Mouse (Mus musculus): ENCODE measurements around the gene Apoc1. TPM values are rescaled to one million over a fixed set of nuclear protein-coding genes. Genes with fewer than 3 reads are reported as not detected.
A peak's percentile ranks its signal among the peaks of the same experiment; 100 is the strongest.

Gene Apoc1
- polyA plus RNA-seq, 1 experiment from 2014 or later, result 199 TPM

DNA sequence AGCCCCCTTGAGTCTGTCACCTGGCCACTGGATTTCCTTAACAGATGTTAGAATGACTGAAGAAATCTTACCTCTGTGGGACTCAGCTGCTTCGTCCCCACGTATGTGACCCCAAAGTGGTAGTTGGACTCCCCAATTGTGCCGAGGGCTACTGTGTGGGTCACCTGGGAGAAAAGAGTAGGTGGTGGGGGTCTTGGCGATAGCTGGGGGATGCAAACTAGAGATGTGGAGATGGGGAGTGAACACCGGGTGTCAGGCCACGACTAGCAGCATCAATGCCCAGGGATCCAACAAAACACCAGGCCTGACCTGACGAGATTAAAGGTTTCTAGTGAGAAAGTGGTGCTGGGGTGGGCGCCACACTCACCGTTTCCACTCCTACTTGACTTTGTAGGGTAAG, 21.1 kb upstream of the Apoc1 start:
- H3K36me3 ChIP-seq (ENCODE audit: control insufficient read depth, insufficient read depth, low read length), result peaks cover 41% of the 10 kb centered on the region
- no peak overlapping the region; the same call in 1 of the 2 replicates for H3K9ac ChIP-seq (ENCODE audit: low read depth, low read length)
- WGBS, result 81% methylated on average over 9 of the region's 9 CpGs
- H3K4me3 ChIP-seq (ENCODE audit: low read depth, low read length), result peak overlapping the region; percentile 95
- H3K4me2 ChIP-seq, result peak overlapping the region; percentile 82
- H3K27me3 ChIP-seq (replicated peaks; ENCODE audit: control insufficient read depth, insufficient read depth, low read length), result no peaks in the 10 kb centered on the region
- peaks cover 15% of the 10 kb centered on the region for H3K4me1 ChIP-seq (replicated peaks; ENCODE audit: control insufficient read depth, insufficient read depth, low read length)
- no peaks in the 10 kb centered on the region for H3K9me3 ChIP-seq (ENCODE audit: control insufficient read depth, low read length)
- no peak for ATAC-seq (replicated peaks; ENCODE audit: low FRiP score)
- no peak overlapping the region for H3K27ac ChIP-seq (ENCODE audit: low read depth, low read length)
- no peak for DNase-seq (ENCODE audit: low spot score)

DNA sequence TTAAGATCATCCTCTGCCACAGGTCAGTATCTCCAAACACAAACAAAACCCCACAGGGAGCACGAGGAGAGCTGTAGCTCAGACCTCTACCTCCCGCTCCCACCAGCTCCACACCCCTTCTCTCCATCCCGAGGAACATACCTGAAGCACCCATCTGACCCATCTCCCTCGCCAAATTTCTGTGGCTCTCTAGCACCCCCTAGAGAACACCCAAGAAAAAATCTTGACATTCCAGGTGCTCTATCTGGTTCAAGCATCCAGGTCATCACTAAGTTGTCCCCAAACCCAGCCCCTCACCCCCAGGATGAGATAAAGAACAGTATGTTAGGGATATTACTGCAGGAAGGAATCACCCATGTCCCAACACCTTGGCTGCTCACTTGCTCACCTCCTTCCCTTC, 20.7 kb upstream of the Apoc1 start:
- H3K9ac ChIP-seq (ENCODE audit: low read depth, low read length), result no peak overlapping the region
- no peaks in the 10 kb centered on the region for H3K9me3 ChIP-seq (ENCODE audit: control insufficient read depth, low read length)
- peaks cover 42% of the 10 kb centered on the region for H3K36me3 ChIP-seq (ENCODE audit: control insufficient read depth, insufficient read depth, low read length)
- H3K27ac ChIP-seq (ENCODE audit: low read depth, low read length), result no peak overlapping the region
- H3K27me3 ChIP-seq (replicated peaks; ENCODE audit: control insufficient read depth, insufficient read depth, low read length), result no peaks in the 10 kb centered on the region
- 60% methylated on average over 4 of the region's 4 CpGs for WGBS
- ATAC-seq (replicated peaks; ENCODE audit: low FRiP score) (no peak), DNase-seq (ENCODE audit: low spot score) (no peak)
- peak overlapping the region; percentile 95; the same call in 1 of the 2 replicates for H3K4me3 ChIP-seq (ENCODE audit: low read depth, low read length)
- H3K4me2 ChIP-seq, result 0 out of 2 replicates have a peak overlapping the region, but pooled peaks have one; percentile 82
- peaks cover 15% of the 10 kb centered on the region for H3K4me1 ChIP-seq (replicated peaks; ENCODE audit: control insufficient read depth, insufficient read depth, low read length)

DNA sequence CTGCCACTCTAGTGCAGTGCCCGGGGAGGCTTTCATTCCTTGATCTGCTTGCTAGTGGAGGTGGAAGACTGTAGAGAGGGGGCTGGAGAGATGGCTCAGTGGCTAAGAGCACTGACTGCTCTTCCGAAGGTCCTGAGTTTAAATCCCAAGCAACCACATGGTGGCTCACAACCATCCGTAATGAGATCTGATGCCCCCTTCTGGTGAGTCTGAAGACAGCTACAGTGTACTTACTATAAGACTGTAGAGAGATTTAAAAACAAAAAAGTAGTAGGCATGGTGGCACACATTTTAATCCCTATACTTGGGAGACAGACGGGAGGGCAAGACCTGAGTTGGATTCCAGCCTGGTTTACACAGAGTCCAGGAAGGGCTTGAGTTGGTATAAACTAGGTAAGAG, 20.0 kb upstream of the Apoc1 start:
- WGBS, result 76% methylated on average over 4 of the region's 4 CpGs

DNA sequence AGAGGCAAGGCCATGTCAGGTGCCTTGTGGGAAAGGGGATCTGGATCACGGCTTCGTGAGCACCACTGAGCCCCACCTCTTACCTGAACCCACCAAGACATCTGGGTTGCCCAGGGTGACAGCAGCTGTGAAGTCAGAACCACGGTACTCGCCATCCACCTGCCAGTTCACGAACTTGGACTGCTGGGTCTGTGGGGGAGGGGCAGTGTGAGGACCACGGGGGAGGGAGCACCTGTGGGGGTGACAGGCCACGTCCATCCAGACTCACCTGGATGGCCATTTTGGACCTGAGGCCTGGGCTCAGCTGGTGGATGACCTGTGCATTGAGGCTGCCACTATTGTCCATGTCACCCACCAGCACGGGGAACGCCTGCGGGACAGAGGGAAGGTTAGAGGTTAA, 18.2 kb upstream of the Apoc1 start:
- WGBS, result 90% methylated on average over 10 of the region's 10 CpGs
- H3K4me1 ChIP-seq (replicated peaks; ENCODE audit: control insufficient read depth, insufficient read depth, low read length), result peaks cover 9% of the 10 kb centered on the region
- H3K27me3 ChIP-seq (replicated peaks; ENCODE audit: control insufficient read depth, insufficient read depth, low read length), result no peaks in the 10 kb centered on the region

More for the DNA sequence above, 20.0 kb upstream of the Apoc1 start:
- no peaks in the 10 kb centered on the region for H3K9me3 ChIP-seq (ENCODE audit: control insufficient read depth, low read length)
- H3K27ac ChIP-seq (ENCODE audit: low read depth, low read length), result no peak overlapping the region
- H3K4me2 ChIP-seq, result no peak overlapping the region
- peaks cover 47% of the 10 kb centered on the region for H3K36me3 ChIP-seq (ENCODE audit: control insufficient read depth, insufficient read depth, low read length)
- H3K4me1 ChIP-seq (replicated peaks; ENCODE audit: control insufficient read depth, insufficient read depth, low read length), result peaks cover 15% of the 10 kb centered on the region
- no peak overlapping the region for H3K9ac ChIP-seq (ENCODE audit: low read depth, low read length)
- H3K4me3 ChIP-seq (ENCODE audit: low read depth, low read length), result no peak overlapping the region
- no peaks in the 10 kb centered on the region for H3K27me3 ChIP-seq (replicated peaks; ENCODE audit: control insufficient read depth, insufficient read depth, low read length)
- ATAC-seq (replicated peaks; ENCODE audit: low FRiP score) (no peak), DNase-seq (ENCODE audit: low spot score) (no peak)

DNA sequence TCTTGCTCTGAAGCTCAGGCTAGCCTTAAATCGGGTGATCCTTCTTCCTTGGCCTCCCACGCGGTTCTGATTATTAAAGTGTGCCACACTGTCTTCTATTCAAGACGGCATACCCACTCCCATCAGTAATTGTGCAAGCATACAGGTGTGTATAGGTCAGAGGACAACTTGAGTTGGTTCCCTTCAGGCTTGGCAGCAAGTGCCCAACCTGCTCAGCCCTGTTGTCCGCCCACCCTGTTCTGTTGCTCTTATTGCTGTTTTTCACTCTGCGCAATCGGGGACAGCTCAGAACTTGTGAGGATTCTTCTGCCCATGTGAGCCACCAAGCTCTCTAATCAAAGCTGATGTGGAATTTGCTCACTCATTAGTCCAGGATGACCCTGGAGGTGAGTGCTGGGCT, 12.8 kb upstream of the Apoc1 start:
- 90% methylated on average over 7 of the region's 7 CpGs for WGBS
- H3K4me3 ChIP-seq (ENCODE audit: low read depth, low read length), result no peak overlapping the region
- no peak for ATAC-seq (replicated peaks; ENCODE audit: low FRiP score)
- no peak overlapping the region for H3K4me2 ChIP-seq
- no peaks in the 10 kb centered on the region for H3K27me3 ChIP-seq (replicated peaks; ENCODE audit: control insufficient read depth, insufficient read depth, low read length)
- no peaks in the 10 kb centered on the region for H3K9me3 ChIP-seq (ENCODE audit: control insufficient read depth, low read length)
- H3K4me1 ChIP-seq (replicated peaks; ENCODE audit: control insufficient read depth, insufficient read depth, low read length), result peaks cover 17% of the 10 kb centered on the region
- no peak overlapping the region for H3K9ac ChIP-seq (ENCODE audit: low read depth, low read length)
- no peak overlapping the region for H3K27ac ChIP-seq (ENCODE audit: low read depth, low read length)
- no peak for DNase-seq (ENCODE audit: low spot score)
- H3K36me3 ChIP-seq (ENCODE audit: control insufficient read depth, insufficient read depth, low read length), result peaks cover 53% of the 10 kb centered on the region

More for the DNA sequence above, 18.2 kb upstream of the Apoc1 start:
- H3K4me2 ChIP-seq, result no peak overlapping the region
- DNase-seq (ENCODE audit: low spot score) (no peak), ATAC-seq (replicated peaks; ENCODE audit: low FRiP score) (no peak)
- peaks cover 54% of the 10 kb centered on the region for H3K36me3 ChIP-seq (ENCODE audit: control insufficient read depth, insufficient read depth, low read length)
- no peaks in the 10 kb centered on the region for H3K9me3 ChIP-seq (ENCODE audit: control insufficient read depth, low read length)
- H3K4me3 ChIP-seq (ENCODE audit: low read depth, low read length), result no peak overlapping the region
- H3K9ac ChIP-seq (ENCODE audit: low read depth, low read length), result no peak overlapping the region
- no peak overlapping the region for H3K27ac ChIP-seq (ENCODE audit: low read depth, low read length)

DNA sequence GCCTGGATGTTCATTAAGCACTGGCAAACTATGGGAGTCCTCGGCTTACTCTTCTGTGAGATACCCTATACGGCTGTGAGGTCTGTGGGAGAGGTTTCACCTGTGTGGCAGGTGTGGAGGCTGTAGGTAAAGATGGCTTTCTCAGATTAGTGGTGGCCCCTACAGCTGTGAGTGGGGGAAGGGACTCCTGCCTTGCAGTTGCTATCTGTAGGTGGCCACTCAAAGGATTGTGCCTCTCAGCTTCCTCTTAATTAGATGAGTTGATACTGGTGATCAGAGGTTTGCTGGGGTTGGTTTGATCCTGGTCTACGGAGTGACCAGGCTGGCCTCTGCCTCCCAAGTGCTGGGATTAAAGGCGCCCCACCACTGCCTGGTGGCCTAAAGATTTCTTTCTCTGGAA, 12.0 kb upstream of the Apoc1 start:
- no peak overlapping the region for H3K4me2 ChIP-seq
- no peaks in the 10 kb centered on the region for H3K27me3 ChIP-seq (replicated peaks; ENCODE audit: control insufficient read depth, insufficient read depth, low read length)
- WGBS, result 90% methylated on average over 4 of the region's 4 CpGs
- DNase-seq (ENCODE audit: low spot score) (no peak), ATAC-seq (replicated peaks; ENCODE audit: low FRiP score) (no peak)
- H3K4me1 ChIP-seq (replicated peaks; ENCODE audit: control insufficient read depth, insufficient read depth, low read length), result peaks cover 24% of the 10 kb centered on the region
- peaks cover 45% of the 10 kb centered on the region for H3K36me3 ChIP-seq (ENCODE audit: control insufficient read depth, insufficient read depth, low read length)
- no peak overlapping the region for H3K27ac ChIP-seq (ENCODE audit: low read depth, low read length)
- no peak overlapping the region for H3K4me3 ChIP-seq (ENCODE audit: low read depth, low read length)
- no peak overlapping the region for H3K9ac ChIP-seq (ENCODE audit: low read depth, low read length)
- H3K9me3 ChIP-seq (ENCODE audit: control insufficient read depth, low read length), result no peaks in the 10 kb centered on the region

DNA sequence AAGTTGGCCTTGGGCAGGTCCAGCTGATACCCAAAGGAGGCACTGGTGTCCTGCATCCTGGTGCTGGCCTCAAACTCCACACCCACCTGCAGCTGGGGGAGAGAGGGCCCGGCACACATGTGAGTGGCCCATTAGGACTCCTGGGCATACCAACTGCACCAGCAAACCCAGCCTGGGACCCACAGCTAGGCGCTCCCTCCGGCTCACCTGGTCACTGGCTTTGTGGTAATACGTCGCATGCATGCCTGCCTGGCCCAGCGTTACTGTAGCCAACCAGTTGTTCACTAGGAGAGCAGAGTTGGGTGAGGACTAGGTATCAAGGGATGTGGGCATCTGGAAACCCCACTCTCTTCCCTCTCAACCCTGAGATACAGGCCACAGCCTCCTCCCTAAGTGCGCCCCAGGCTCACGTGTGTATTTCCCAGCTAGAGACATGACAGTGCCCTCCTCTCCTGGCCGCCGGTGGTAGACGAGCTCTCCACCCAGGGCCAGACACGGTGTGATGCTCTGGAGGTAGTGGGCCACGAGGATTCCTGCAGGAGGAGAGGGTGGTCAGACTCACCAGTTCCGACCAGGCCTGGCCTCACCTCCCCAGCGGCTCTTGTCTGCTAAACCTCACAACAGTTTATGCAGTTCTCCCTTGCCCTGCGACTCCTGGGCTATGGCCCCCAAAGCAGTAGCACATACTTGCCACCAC, 10.5 kb upstream of the Apoc1 start:
- no peak overlapping the region for H3K9ac ChIP-seq (ENCODE audit: low read depth, low read length)
- peaks cover 33% of the 10 kb centered on the region for H3K36me3 ChIP-seq (ENCODE audit: control insufficient read depth, insufficient read depth, low read length)
- peaks cover 35% of the 10 kb centered on the region for H3K4me1 ChIP-seq (replicated peaks; ENCODE audit: control insufficient read depth, insufficient read depth, low read length)
- no peak for ATAC-seq (replicated peaks; ENCODE audit: low FRiP score)
- H3K27me3 ChIP-seq (replicated peaks; ENCODE audit: control insufficient read depth, insufficient read depth, low read length), result no peaks in the 10 kb centered on the region
- DNase-seq (ENCODE audit: low spot score), result no peak
- no peaks in the 10 kb centered on the region for H3K9me3 ChIP-seq (ENCODE audit: control insufficient read depth, low read length)
- H3K27ac ChIP-seq (ENCODE audit: low read depth, low read length), result peak overlapping the region; percentile 15; the same call in 1 of the 2 replicates
- WGBS, result 86% methylated on average over 16 of the region's 16 CpGs
- H3K4me3 ChIP-seq (ENCODE audit: low read depth, low read length), result no peak overlapping the region
- H3K4me2 ChIP-seq, result no peak overlapping the region

DNA sequence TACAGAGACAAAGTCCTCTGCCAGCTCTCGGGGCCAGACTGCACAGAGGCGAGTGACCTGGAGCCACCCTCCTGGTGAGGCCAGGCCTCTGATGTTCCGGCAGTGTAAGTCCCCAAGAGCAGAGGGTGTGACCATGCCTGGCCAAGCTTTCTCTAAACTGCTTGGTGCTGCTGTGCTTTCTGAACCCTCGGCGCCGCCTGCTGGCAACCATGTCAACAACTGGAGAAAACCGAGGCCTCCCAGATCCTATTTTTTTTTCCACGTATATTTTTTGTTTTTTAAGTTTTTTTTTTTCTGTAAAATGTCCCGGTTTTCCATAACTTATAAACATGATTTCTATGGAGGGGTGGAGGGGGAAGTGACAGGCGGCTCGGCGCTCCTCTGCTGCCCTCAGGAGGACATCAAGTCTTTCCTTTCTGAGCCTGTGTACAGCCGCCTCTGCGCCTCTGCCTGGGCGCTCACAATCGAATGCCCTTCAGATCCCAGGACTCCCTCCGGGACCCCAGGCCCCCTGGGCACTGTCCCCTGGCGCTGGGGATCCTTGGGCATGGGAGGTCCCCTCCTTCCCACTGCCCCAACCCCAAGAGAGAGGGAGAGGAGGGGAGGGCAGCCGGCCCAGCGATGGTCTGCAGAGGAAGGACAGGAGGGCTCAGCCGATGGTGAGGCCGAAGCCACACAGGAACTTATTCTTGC, 8.8 kb upstream of the Apoc1 start:
- 26% methylated on average over 22 of the region's 22 CpGs for WGBS
- no peak overlapping the region for H3K9ac ChIP-seq (ENCODE audit: low read depth, low read length)
- H3K27ac ChIP-seq (ENCODE audit: low read depth, low read length), result peak overlapping the region; percentile 72
- H3K9me3 ChIP-seq (ENCODE audit: control insufficient read depth, low read length), result no peaks in the 10 kb centered on the region
- peak overlapping the region; percentile 32 for H3K4me2 ChIP-seq
- no peaks in the 10 kb centered on the region for H3K27me3 ChIP-seq (replicated peaks; ENCODE audit: control insufficient read depth, insufficient read depth, low read length)
- ATAC-seq (replicated peaks; ENCODE audit: low FRiP score), result peak; percentile 77
- peaks cover 46% of the 10 kb centered on the region for H3K4me1 ChIP-seq (replicated peaks; ENCODE audit: control insufficient read depth, insufficient read depth, low read length)
- peaks cover 29% of the 10 kb centered on the region for H3K36me3 ChIP-seq (ENCODE audit: control insufficient read depth, insufficient read depth, low read length)
- peak; percentile 77 for DNase-seq (ENCODE audit: low spot score)
- H3K4me3 ChIP-seq (ENCODE audit: low read depth, low read length), result no peak overlapping the region

Data from liver, embryonic 11.5 days (tissue).